Mouse (Mus musculus): ENCODE data around the gene Heca. TPM values are rescaled to one million over a fixed set of nuclear protein-coding genes. Genes with fewer than 3 reads are reported as not detected.
"Not testable (repeated sequence)": the region's sequence is repeated elsewhere in the genome, so short reads cannot be mapped to it uniquely, and the experiment has no call there.

Gene Heca
- polyA plus RNA-seq, 1 experiment from 2014 or later, result 4.1 TPM

GRCm38 (mm10) chr10:17919971-17920370 lies 27.9 kb downstream of the Heca start:
- no peaks in the 10 kb centered on the region for H3K9me3 ChIP-seq (ENCODE audit: control insufficient read depth, low read length)
- 0 out of 2 replicates have a peak, but pooled peaks cover 2% of the 10 kb centered on the region for H3K4me1 ChIP-seq (ENCODE audit: control insufficient read depth, insufficient read depth, low read length)
- WGBS, result 62% methylated on average over 5 of the region's 5 CpGs
- DNase-seq (ENCODE audit: low spot score) (no peak), ATAC-seq (ENCODE audit: insufficient number of reproducible peaks, low FRiP score, low TSS enrichment, low read depth) (no peak)
- H3K27me3 ChIP-seq (ENCODE audit: control insufficient read depth, insufficient read depth, low read length), result no peaks in the 10 kb centered on the region
- no peak overlapping the region for H3K4me3 ChIP-seq (ENCODE audit: low read depth, low read length)
- no peak overlapping the region for H3K4me2 ChIP-seq (ENCODE audit: low read depth, severe bottlenecking)
- no peak overlapping the region for H3K9ac ChIP-seq (ENCODE audit: low read length)
- H3K36me3 ChIP-seq (ENCODE audit: control insufficient read depth, insufficient read depth, low read length), result no peaks in the 10 kb centered on the region
- no peak overlapping the region for H3K27ac ChIP-seq (replicated peaks; ENCODE audit: low read depth, low read length)

DNA sequence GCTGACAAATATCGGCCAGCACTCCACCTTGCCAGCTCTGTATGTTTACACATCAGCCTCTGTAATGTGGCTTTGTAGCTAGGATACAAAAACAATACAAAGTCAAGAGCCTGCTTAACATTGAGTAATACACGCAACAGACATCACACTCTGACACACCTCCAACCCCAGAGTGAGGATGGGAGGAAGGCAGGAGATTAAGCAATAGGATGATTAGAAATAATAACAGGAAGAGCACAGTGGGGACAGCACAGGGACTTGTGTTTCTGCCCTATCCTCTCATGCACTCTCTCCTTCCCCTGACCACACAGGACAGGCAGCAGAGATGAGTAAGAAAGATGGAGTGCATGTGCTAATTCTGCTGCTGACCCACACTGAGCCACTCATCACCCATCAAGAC lies 28.8 kb downstream of the Heca start:
- no peak for ATAC-seq (ENCODE audit: insufficient number of reproducible peaks, low FRiP score, low TSS enrichment, low read depth)
- DNase-seq (ENCODE audit: low spot score), result no peak
- no peak overlapping the region for H3K4me2 ChIP-seq (ENCODE audit: low read depth, severe bottlenecking)
- H3K9ac ChIP-seq (ENCODE audit: low read length), result no peak overlapping the region
- no peaks in the 10 kb centered on the region for H3K27me3 ChIP-seq (ENCODE audit: control insufficient read depth, insufficient read depth, low read length)
- no peak overlapping the region for H3K27ac ChIP-seq (replicated peaks; ENCODE audit: low read depth, low read length)
- no peaks in the 10 kb centered on the region for H3K9me3 ChIP-seq (ENCODE audit: control insufficient read depth, low read length)
- 91% methylated on average over 2 of the region's 2 CpGs for WGBS
- 0 out of 2 replicates have a peak, but pooled peaks cover 2% of the 10 kb centered on the region for H3K4me1 ChIP-seq (ENCODE audit: control insufficient read depth, insufficient read depth, low read length)
- H3K4me3 ChIP-seq (ENCODE audit: low read depth, low read length), result no peak overlapping the region
- no peaks in the 10 kb centered on the region for H3K36me3 ChIP-seq (ENCODE audit: control insufficient read depth, insufficient read depth, low read length)

- no peaks in the 10 kb centered on the region for H3K36me3 ChIP-seq (ENCODE audit: control insufficient read depth, insufficient read depth, low read length)
- H3K27me3 ChIP-seq (ENCODE audit: control insufficient read depth, insufficient read depth, low read length), result no peaks in the 10 kb centered on the region
- H3K4me3 ChIP-seq (ENCODE audit: low read depth, low read length), result no peak overlapping the region
- no peak overlapping the region for H3K4me2 ChIP-seq (ENCODE audit: low read depth, severe bottlenecking)
- no peak overlapping the region for H3K9ac ChIP-seq (ENCODE audit: low read length)
- H3K27ac ChIP-seq (replicated peaks; ENCODE audit: low read depth, low read length), result no peak overlapping the region
- no peak for ATAC-seq (ENCODE audit: insufficient number of reproducible peaks, low FRiP score, low TSS enrichment, low read depth)
- H3K4me1 ChIP-seq (ENCODE audit: control insufficient read depth, insufficient read depth, low read length), result no peaks in the 10 kb centered on the region
- no peak for DNase-seq (ENCODE audit: low spot score)
- no peaks in the 10 kb centered on the region for H3K9me3 ChIP-seq (ENCODE audit: control insufficient read depth, low read length)
- 90% methylated on average over 4 of the region's 4 CpGs for WGBS
Observed at GRCm38 (mm10) chr10:17908731-17909130, 39.1 kb downstream of the Heca start.

DNA sequence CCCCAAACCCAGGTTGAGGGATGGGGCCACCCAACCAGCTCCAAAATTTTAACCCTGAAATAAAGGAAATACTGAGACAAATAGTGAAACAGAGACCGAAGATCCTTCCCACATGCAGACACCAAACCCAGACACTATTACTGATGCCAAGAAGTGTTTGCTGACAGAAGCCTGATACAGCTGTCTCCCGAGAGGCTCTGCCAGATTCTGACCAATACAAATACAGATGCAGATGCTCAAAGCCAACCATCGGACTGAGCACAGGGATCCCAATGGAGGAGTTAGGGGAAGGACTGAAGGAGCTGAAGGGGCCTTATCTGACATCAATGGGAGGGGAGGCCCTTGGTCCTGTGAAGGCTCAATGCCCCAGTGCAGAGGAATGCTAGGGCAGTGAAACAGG lies 41.5 kb downstream of the Heca start:
- not testable (repeated sequence) for H3K9me3 ChIP-seq (ENCODE audit: control insufficient read depth, low read length); H3K4me3 ChIP-seq (ENCODE audit: low read depth, low read length); DNase-seq (ENCODE audit: low spot score); ATAC-seq (ENCODE audit: insufficient number of reproducible peaks, low FRiP score, low TSS enrichment, low read depth); H3K4me1 ChIP-seq (ENCODE audit: control insufficient read depth, insufficient read depth, low read length); H3K4me2 ChIP-seq (ENCODE audit: low read depth, severe bottlenecking); H3K27me3 ChIP-seq (ENCODE audit: control insufficient read depth, insufficient read depth, low read length); H3K27ac ChIP-seq (replicated peaks; ENCODE audit: low read depth, low read length); H3K9ac ChIP-seq (ENCODE audit: low read length); H3K36me3 ChIP-seq (ENCODE audit: control insufficient read depth, insufficient read depth, low read length)
- WGBS, result 86% methylated on average over 3 of the region's 3 CpGs

DNA sequence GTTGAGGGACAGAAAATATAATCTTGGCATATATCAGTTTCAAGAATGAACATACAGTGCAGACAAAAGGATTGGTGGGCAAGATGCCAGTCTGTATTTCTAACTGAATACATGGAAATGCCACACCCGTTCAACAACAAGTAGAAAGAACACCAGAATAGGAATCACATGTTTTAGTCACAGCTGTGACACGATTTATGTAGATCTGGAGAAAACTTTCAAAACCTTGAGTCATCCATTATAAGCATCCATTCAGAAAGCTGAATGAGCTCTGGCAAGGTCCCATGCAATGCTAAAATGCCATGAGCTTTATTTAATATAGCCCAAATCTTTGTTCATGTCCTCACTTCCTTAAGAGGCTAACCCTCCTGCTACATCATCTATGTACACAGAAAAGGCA lies 44.4 kb downstream of the Heca start:
- Histone ChIP-seq H3K4me3 (ENCODE audit: low read depth, low read length) (no peak overlapping the region), H3K9me3 (ENCODE audit: control insufficient read depth, low read length) (no peaks in the 10 kb centered on the region), H3K27me3 (ENCODE audit: control insufficient read depth, insufficient read depth, low read length) (no peaks in the 10 kb centered on the region), H3K36me3 (ENCODE audit: control insufficient read depth, insufficient read depth, low read length) (no peaks in the 10 kb centered on the region), H3K27ac (replicated peaks; ENCODE audit: low read depth, low read length) (no peak overlapping the region), H3K4me2 (ENCODE audit: low read depth, severe bottlenecking) (no peak overlapping the region), H3K4me1 (ENCODE audit: control insufficient read depth, insufficient read depth, low read length) (no peaks in the 10 kb centered on the region), H3K9ac (ENCODE audit: low read length) (no peak overlapping the region)
- no peak for ATAC-seq (ENCODE audit: insufficient number of reproducible peaks, low FRiP score, low TSS enrichment, low read depth)
- 89% methylated on average over 2 of the region's 2 CpGs for WGBS
- DNase-seq (ENCODE audit: low spot score), result no peak

DNA sequence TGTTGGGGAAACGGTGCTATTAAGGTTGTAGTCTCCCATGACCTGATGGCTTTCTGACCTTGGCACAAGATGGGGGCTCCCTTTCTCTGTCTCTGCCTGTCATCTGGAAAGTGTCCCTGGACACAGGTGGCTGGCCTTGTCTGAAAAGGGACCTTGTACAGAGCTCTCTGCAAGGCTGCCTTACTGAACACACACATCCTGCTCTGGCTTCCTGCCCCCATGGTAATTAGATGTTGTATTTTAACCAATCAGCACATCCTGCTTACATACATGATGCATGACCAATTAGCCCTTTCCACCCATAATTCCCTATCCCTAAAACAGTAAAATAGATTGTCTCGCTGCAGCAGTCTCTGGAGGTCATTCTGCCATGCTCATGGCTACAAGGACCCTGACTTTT lies 67.1 kb downstream of the Heca start:
- WGBS, result 53% methylated on average over 2 of the region's 2 CpGs

GRCm38 (mm10) chr10:17880038-17880437 lies 67.8 kb downstream of the Heca start:
- ATAC-seq (ENCODE audit: insufficient number of reproducible peaks, low FRiP score, low TSS enrichment, low read depth) (no peak), DNase-seq (ENCODE audit: low spot score) (no peak)
- 86% methylated on average over 3 of the region's 3 CpGs for WGBS
- no peaks in the 10 kb centered on the region for H3K9me3 ChIP-seq (ENCODE audit: control insufficient read depth, low read length)
- peaks cover 6% of the 10 kb centered on the region for H3K4me1 ChIP-seq (ENCODE audit: control insufficient read depth, insufficient read depth, low read length)
- no peak overlapping the region for H3K4me2 ChIP-seq (ENCODE audit: low read depth, severe bottlenecking)
- no peak overlapping the region for H3K9ac ChIP-seq (ENCODE audit: low read length)
- no peak overlapping the region for H3K27ac ChIP-seq (replicated peaks; ENCODE audit: low read depth, low read length)
- no peaks in the 10 kb centered on the region for H3K36me3 ChIP-seq (ENCODE audit: control insufficient read depth, insufficient read depth, low read length)
- H3K27me3 ChIP-seq (ENCODE audit: control insufficient read depth, insufficient read depth, low read length), result no peaks in the 10 kb centered on the region
- H3K4me3 ChIP-seq (ENCODE audit: low read depth, low read length), result no peak overlapping the region

More for the DNA sequence above, 67.1 kb downstream of the Heca start:
- H3K27ac ChIP-seq (replicated peaks; ENCODE audit: low read depth, low read length), result no peak overlapping the region
- H3K4me1 ChIP-seq (ENCODE audit: control insufficient read depth, insufficient read depth, low read length), result peaks cover 6% of the 10 kb centered on the region
- H3K9me3 ChIP-seq (ENCODE audit: control insufficient read depth, low read length), result no peaks in the 10 kb centered on the region
- no peaks in the 10 kb centered on the region for H3K36me3 ChIP-seq (ENCODE audit: control insufficient read depth, insufficient read depth, low read length)
- no peak overlapping the region for H3K4me3 ChIP-seq (ENCODE audit: low read depth, low read length)
- H3K4me2 ChIP-seq (ENCODE audit: low read depth, severe bottlenecking), result no peak overlapping the region
- H3K27me3 ChIP-seq (ENCODE audit: control insufficient read depth, insufficient read depth, low read length), result no peaks in the 10 kb centered on the region
- DNase-seq (ENCODE audit: low spot score) (no peak), ATAC-seq (ENCODE audit: insufficient number of reproducible peaks, low FRiP score, low TSS enrichment, low read depth) (no peak; the same call in 1 of the 2 replicates)
- no peak overlapping the region for H3K9ac ChIP-seq (ENCODE audit: low read length)

- no peaks in the 10 kb centered on the region for H3K27me3 ChIP-seq (ENCODE audit: control insufficient read depth, insufficient read depth, low read length)
- no peak overlapping the region for H3K9ac ChIP-seq (ENCODE audit: low read length)
- DNase-seq (ENCODE audit: low spot score) (peak; percentile 42), ATAC-seq (ENCODE audit: insufficient number of reproducible peaks, low FRiP score, low TSS enrichment, low read depth) (peak; percentile 53; the same call in 1 of the 2 replicates)
- no peak overlapping the region for H3K27ac ChIP-seq (replicated peaks; ENCODE audit: low read depth, low read length)
- H3K4me3 ChIP-seq (ENCODE audit: low read depth, low read length), result no peak overlapping the region
- no peak overlapping the region for H3K4me2 ChIP-seq (ENCODE audit: low read depth, severe bottlenecking)
- peaks cover 6% of the 10 kb centered on the region for H3K4me1 ChIP-seq (ENCODE audit: control insufficient read depth, insufficient read depth, low read length)
- WGBS, result 10% methylated on average over 8 of the region's 8 CpGs
- H3K36me3 ChIP-seq (ENCODE audit: control insufficient read depth, insufficient read depth, low read length), result no peaks in the 10 kb centered on the region
- H3K9me3 ChIP-seq (ENCODE audit: control insufficient read depth, low read length), result no peaks in the 10 kb centered on the region
Observed at GRCm38 (mm10) chr10:17878002-17878919, 69.6 kb downstream of the Heca start.

All from limb, embryonic 11.5 days (tissue).